Mouse (Mus musculus) layer of hippocampus, postnatal 36 days (tissue): Measurements from ENCODE around the gene Ppip5k1. TPM values are rescaled to one million over a fixed set of nuclear protein-coding genes. Genes with fewer than 3 reads are reported as not detected.

ENCODE experiments used
- total RNA-seq, 2 experiments: library from RNA; stranded (reverse); gene quantifications; 2 replicates each; pipeline ENCODE4 v1.2.3; 2021

Gene Ppip5k1
- total RNA-seq, 2 experiments from 2014 or later, result 98.7 to 107 TPM

Other genes with a start within 250 kb of the Ppip5k1 start
- under 1 TPM; 0.18 to 0.20 TPM for gene Tgm7, start 245.6 kb downstream of the Ppip5k1 start, total RNA-seq
- gene Adal, start 215.0 kb downstream of the Ppip5k1 start, total RNA-seq, result 10 to 100 TPM; 22.7 to 24.1 TPM
- gene Lcmt2, start 214.7 kb downstream of the Ppip5k1 start, total RNA-seq, result 1 to 10 TPM; 7.0 to 7.2 TPM
- 10 to 100 TPM; 40.3 to 45.9 TPM for gene Tubgcp4, start 184.7 kb downstream of the Ppip5k1 start, total RNA-seq
- 1 to 10 TPM; 6.3 to 8.2 TPM for gene Zscan29, start 184.3 kb downstream of the Ppip5k1 start, total RNA-seq
- gene Trp53bp1, start 84.0 kb downstream of the Ppip5k1 start, total RNA-seq, result 100 to 1,000 TPM; 145 to 163 TPM
- gene Map1a, start 65.8 kb downstream of the Ppip5k1 start, total RNA-seq, result 100 to 1,000 TPM; 556 to 596 TPM
- gene Ckmt1, start 2.3 kb upstream of the Ppip5k1 start, total RNA-seq, result 100 to 1,000 TPM; 376 to 384 TPM
- gene Strc, start 31.8 kb upstream of the Ppip5k1 start, total RNA-seq, result 1 to 10 TPM in 1 of 2 experiments, under 1 TPM in 1; 0.63 to 1.5 TPM
- gene Pdia3, start 58.4 kb upstream of the Ppip5k1 start, total RNA-seq, result 100 to 1,000 TPM; 219 to 255 TPM
- gene Catsper2, start 58.4 kb upstream of the Ppip5k1 start, total RNA-seq, result 1 to 10 TPM; 5.7 to 6.4 TPM
- gene Ell3, start 88.9 kb upstream of the Ppip5k1 start, total RNA-seq, result not detected
- gene Serf2, start 93.8 kb upstream of the Ppip5k1 start, total RNA-seq, result 100 to 1,000 TPM; 157 to 175 TPM
- 10 to 100 TPM; 17.3 to 19.6 TPM for gene Hypk, start 97.9 kb upstream of the Ppip5k1 start, total RNA-seq
- gene Serinc4, start 101.4 kb upstream of the Ppip5k1 start, total RNA-seq, result under 1 TPM; 0.23 to 0.32 TPM
- 10 to 100 TPM; 45.1 to 47.4 TPM for gene Mfap1b, start 118.7 kb upstream of the Ppip5k1 start, total RNA-seq
- 10 to 100 TPM; 34.1 to 35.4 TPM for gene Mfap1a, start 151.3 kb upstream of the Ppip5k1 start, total RNA-seq
- 1 to 10 TPM; 2.7 to 3.4 TPM for gene Wdr76, start 151.3 kb upstream of the Ppip5k1 start, total RNA-seq